Mouse (Mus musculus): ENCODE results near the gene Atoh8. TPM values are rescaled to one million over a fixed set of nuclear protein-coding genes. Genes with fewer than 3 reads are reported as not detected.

The Atoh8 gene
- polyA plus RNA-seq, 1 experiment: 1.9 TPM

DNA sequence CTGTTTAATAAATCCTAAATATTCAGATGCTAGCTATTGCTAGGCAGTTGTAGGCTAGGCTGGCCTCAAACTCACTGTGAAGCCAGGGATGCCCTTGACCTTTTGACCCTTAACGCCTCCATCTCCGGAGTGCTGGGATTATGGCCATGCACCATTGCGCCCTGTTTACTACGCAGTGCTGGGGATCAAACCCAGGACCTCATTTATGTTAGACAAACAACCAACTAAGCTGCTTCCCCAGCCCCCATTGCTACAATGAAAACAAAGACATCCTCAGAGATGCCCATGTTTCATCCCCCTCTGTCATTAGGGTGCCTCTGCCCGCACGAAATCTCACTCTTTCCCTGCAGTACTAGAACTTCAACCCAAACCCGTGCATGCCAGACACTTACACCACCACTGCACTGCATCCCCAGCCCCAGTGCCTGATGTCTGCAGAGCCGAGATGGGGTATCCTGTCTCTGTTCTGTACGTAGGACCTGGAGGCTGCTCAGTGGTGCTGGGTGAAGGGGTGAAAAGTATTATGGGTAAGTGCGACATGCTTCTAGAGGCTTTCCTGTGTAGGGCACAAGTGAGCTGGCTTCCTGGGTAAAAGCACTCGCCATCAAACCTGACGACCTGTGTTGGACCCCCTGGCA is 26.4 kb upstream of the Atoh8 start:
- H3K27ac ChIP-seq (ENCODE audit: control insufficient read depth, insufficient read depth, low read depth, low read length, poor library complexity): no peak overlapping the region
- no peak overlapping the region for H3K4me3 ChIP-seq (replicated peaks; ENCODE audit: control insufficient read depth, low read depth, low read length)
- H3K4me1 ChIP-seq (ENCODE audit: control insufficient read depth, insufficient read depth, low read length): peaks cover 1% of the 10 kb centered on the region; the same call in 1 of the 2 replicates
- WGBS: 83% methylated on average over 12 of the region's 12 CpGs
- TF ChIP-seq POLR2A (IDR thresholded peaks at IDR 0.05; ENCODE audit: borderline replicate concordance, control insufficient read depth, low read depth, low read length) (no peak), CTCF (IDR thresholded peaks at IDR 0.05; ENCODE audit: control insufficient read depth, insufficient read depth, low read length) (no peak)

DNA sequence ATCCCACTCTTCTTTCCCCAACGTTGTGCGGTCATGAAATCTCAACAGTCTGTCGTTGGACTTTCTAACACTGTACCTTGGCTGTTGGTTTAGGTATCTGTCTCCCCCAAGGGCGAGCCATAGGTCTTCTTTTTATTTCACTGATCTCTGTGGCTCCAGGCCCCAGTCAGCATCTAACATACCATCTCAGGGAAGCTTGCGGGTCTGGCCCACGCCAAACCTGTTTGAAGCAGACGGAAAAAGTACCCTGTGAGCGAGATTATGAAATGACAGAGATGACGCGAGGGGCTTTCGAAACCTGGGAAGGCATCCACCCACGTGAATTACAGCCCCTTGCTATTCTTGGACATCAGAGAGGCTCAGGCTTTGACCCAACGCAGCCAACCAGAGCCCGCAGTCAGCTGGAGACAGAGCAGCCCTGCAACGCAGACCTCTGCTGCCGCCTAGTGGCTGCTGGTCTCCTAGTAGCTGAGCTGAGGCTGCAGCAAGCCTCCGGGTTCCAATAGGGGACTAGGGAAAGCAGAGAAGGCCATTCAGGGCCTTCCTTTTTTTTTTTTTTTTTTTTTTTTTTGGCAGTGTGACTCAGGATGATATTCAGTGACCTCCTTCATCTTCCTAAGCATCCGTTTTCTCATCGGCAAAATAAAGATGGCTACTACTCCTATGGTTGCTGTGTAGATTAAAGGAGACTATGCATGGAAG is 25.8 kb upstream of the Atoh8 start:
- H3K4me1 ChIP-seq (ENCODE audit: control insufficient read depth, insufficient read depth, low read length): peaks cover 1% of the 10 kb centered on the region; the same call in 1 of the 2 replicates
- WGBS: 31% methylated on average over 19 of the region's 19 CpGs
- no peak overlapping the region for H3K27ac ChIP-seq (ENCODE audit: control insufficient read depth, insufficient read depth, low read depth, low read length, poor library complexity)
- TF ChIP-seq POLR2A (IDR thresholded peaks at IDR 0.05; ENCODE audit: borderline replicate concordance, control insufficient read depth, low read depth, low read length) (no peak), CTCF (IDR thresholded peaks at IDR 0.05; ENCODE audit: control insufficient read depth, insufficient read depth, low read length) (peak; percentile 97)
- no peak overlapping the region for H3K4me3 ChIP-seq (replicated peaks; ENCODE audit: control insufficient read depth, low read depth, low read length)

DNA sequence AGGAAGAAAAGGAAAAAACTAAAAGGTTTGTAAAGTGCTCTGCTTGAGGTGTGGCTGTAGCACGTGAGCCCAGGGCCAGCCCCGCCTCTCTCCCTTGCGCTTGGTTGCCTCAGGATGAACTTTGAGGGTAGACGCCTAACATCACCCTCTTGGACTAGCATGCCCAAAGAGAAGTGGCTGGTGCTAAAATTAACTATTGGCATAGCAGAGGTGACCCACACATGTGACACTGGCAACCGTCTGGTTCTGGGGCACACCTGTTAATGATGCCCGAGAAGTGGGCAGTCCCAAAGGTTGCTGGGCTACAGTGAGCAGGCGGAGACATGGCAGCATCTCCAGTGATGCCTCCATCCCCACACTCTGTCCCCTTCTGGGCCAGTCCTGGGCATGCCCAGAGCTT is 24.1 kb upstream of the Atoh8 start:
- Histone ChIP-seq H3K27ac (ENCODE audit: control insufficient read depth, insufficient read depth, low read depth, low read length, poor library complexity) (no peak overlapping the region), H3K4me1 (ENCODE audit: control insufficient read depth, insufficient read depth, low read length) (no peaks in the 10 kb centered on the region), H3K4me3 (replicated peaks; ENCODE audit: control insufficient read depth, low read depth, low read length) (no peak overlapping the region)
- 71% methylated on average over 7 of the region's 7 CpGs for WGBS
- TF ChIP-seq CTCF (IDR thresholded peaks at IDR 0.05; ENCODE audit: control insufficient read depth, insufficient read depth, low read length): no peak
- TF ChIP-seq POLR2A (IDR thresholded peaks at IDR 0.05; ENCODE audit: borderline replicate concordance, control insufficient read depth, low read depth, low read length): no peak

DNA sequence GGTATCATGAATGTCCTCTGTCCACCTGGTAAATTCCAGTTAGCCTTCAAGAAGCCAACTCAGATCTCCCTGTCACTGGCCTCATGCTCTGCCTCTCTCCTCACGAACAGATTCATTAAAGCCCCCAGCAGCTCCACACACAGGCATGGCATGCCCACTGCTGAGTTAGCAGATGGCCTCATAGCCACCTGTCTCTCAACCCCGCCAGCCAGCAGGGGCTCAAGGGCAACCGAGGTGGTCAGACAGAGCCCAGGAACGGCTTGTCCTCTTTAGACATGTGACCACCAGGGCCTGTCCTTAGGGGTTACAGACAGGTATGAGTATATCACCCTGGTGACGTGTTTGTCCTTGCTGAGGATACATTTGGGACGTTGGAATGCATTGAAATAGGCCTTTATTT is 19.9 kb upstream of the Atoh8 start:
- no peaks in the 10 kb centered on the region for H3K4me1 ChIP-seq (ENCODE audit: control insufficient read depth, insufficient read depth, low read length)
- WGBS: 77% methylated on average over 6 of the region's 6 CpGs
- TF ChIP-seq CTCF (IDR thresholded peaks at IDR 0.05; ENCODE audit: control insufficient read depth, insufficient read depth, low read length) (no peak), POLR2A (IDR thresholded peaks at IDR 0.05; ENCODE audit: borderline replicate concordance, control insufficient read depth, low read depth, low read length) (no peak)

DNA sequence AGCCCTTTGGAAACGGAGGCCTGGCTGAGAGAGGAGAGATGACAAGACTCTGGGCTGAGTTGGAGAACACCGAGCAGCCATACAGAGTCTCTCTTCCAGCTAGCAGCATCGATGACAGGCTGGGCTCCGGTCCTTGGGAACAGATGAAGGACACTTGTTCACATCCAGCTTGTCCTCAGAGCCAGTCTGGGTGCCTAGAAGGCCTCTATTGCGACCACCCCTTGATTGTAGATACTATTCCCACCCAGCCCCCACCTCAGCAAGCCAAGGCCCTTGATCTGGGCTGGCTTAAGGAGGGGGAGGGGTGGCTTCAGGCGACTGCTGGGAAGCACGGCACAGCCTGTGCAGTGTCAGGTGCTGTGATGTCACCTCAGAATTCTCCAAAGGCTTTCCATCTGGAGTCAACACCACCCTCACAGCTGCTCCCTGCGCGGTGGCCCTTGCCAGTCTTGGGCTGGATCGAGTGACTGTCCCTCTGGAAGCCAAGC is 19.3 kb upstream of the Atoh8 start:
- no peak for TF ChIP-seq POLR2A (IDR thresholded peaks at IDR 0.05; ENCODE audit: borderline replicate concordance, control insufficient read depth, low read depth, low read length)
- no peak for TF ChIP-seq CTCF (IDR thresholded peaks at IDR 0.05; ENCODE audit: control insufficient read depth, insufficient read depth, low read length)
- Histone ChIP-seq H3K4me1 (ENCODE audit: control insufficient read depth, insufficient read depth, low read length) (no peaks in the 10 kb centered on the region), H3K4me3 (replicated peaks; ENCODE audit: control insufficient read depth, low read depth, low read length) (no peak overlapping the region), H3K27ac (ENCODE audit: control insufficient read depth, insufficient read depth, low read depth, low read length, poor library complexity) (no peak overlapping the region)
- 60% methylated on average over 10 of the region's 10 CpGs for WGBS

More for the DNA sequence above, 19.9 kb upstream of the Atoh8 start:
- no peak overlapping the region for H3K27ac ChIP-seq (ENCODE audit: control insufficient read depth, insufficient read depth, low read depth, low read length, poor library complexity)
- no peak overlapping the region for H3K4me3 ChIP-seq (replicated peaks; ENCODE audit: control insufficient read depth, low read depth, low read length)

DNA sequence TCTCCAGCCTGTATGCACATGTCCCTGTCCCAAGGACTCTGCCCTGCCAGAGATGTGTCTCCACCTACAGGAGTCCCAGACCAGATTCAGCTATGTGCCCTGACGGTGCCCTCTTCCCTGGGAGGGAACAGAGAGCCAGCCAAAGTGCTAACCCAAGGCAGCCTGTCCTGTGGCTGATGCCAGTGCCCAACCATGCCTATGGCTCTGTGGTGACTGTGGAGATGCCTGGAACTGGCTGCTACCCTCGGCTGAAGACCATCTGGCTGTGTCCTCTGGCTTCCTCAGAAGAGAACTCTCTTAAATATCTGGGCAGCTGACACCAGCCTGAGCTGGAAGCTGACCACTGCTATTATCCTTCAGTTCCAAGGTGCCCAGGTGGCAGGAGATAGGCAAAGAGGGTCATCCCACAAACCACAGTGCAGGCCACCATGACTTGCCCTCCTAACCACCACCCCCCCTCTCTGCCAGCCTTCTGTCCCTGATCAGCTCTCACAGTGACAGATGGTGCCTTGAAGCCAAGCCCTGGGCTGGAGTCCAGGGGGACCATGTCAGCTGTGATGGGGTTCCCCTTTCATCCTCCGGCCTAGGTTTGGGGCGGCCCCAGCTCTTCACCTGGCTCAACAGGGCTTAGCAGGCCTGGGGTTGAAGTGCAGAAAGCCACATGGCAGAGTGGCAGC is 18.7 kb upstream of the Atoh8 start:
- H3K27ac ChIP-seq (ENCODE audit: control insufficient read depth, insufficient read depth, low read depth, low read length, poor library complexity): no peak overlapping the region
- 9% methylated on average over 4 of the region's 4 CpGs for WGBS
- no peaks in the 10 kb centered on the region for H3K4me1 ChIP-seq (ENCODE audit: control insufficient read depth, insufficient read depth, low read length)
- no peak for TF ChIP-seq POLR2A (IDR thresholded peaks at IDR 0.05; ENCODE audit: borderline replicate concordance, control insufficient read depth, low read depth, low read length)
- TF ChIP-seq CTCF (IDR thresholded peaks at IDR 0.05; ENCODE audit: control insufficient read depth, insufficient read depth, low read length): no peak
- no peak overlapping the region for H3K4me3 ChIP-seq (replicated peaks; ENCODE audit: control insufficient read depth, low read depth, low read length)

DNA sequence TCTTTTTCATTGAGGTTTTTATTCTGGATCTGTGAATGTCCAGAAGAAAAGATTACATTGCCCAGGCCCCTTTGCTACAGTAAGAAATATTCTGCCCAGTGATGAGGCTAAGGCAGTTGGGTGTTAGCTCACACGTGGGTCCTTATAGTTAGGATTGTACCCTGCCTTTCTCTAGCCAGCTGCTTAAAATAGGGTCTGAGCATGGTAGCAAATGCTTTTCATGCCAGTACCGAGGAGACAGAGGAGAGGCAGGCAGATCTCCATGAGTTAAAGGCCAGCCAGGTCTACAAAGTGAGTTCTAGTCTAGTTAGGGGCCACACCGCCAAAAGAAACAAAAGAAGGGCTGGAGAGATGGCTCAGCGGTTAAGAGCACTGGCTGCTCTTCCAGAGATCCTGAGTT is 17.8 kb upstream of the Atoh8 start:
- WGBS: 74% methylated on average over 4 of the region's 4 CpGs
- H3K4me3 ChIP-seq (replicated peaks; ENCODE audit: control insufficient read depth, low read depth, low read length): no peak overlapping the region
- TF ChIP-seq POLR2A (IDR thresholded peaks at IDR 0.05; ENCODE audit: borderline replicate concordance, control insufficient read depth, low read depth, low read length): no peak
- TF ChIP-seq CTCF (IDR thresholded peaks at IDR 0.05; ENCODE audit: control insufficient read depth, insufficient read depth, low read length): no peak
- H3K4me1 ChIP-seq (ENCODE audit: control insufficient read depth, insufficient read depth, low read length): no peaks in the 10 kb centered on the region
- H3K27ac ChIP-seq (ENCODE audit: control insufficient read depth, insufficient read depth, low read depth, low read length, poor library complexity): no peak overlapping the region

DNA sequence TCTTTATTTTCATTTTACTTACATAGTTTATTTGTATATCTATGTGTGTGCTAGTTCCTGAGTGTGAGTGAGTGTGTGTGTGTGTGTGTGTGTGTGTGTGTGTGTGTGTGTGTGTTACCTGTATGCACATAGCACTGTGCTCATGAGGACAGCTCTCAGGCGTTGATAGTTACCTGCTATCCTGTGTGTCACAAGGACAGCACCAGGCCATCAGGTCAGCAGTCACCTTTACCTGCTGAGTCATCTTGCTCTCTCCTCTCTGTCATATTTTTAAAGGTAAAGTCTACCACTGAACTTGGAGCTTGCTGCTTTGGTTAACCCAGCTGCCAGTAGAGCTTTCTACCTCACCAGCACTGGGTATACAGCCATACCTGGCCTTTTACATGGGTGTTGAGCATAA is 17.1 kb upstream of the Atoh8 start:
- WGBS: 72% methylated on average over 1 of the region's 1 CpGs
- no peak for TF ChIP-seq POLR2A (IDR thresholded peaks at IDR 0.05; ENCODE audit: borderline replicate concordance, control insufficient read depth, low read depth, low read length)
- no peak for TF ChIP-seq CTCF (IDR thresholded peaks at IDR 0.05; ENCODE audit: control insufficient read depth, insufficient read depth, low read length)
- no peak overlapping the region for H3K27ac ChIP-seq (ENCODE audit: control insufficient read depth, insufficient read depth, low read depth, low read length, poor library complexity)
- H3K4me1 ChIP-seq (ENCODE audit: control insufficient read depth, insufficient read depth, low read length): no peaks in the 10 kb centered on the region
- H3K4me3 ChIP-seq (replicated peaks; ENCODE audit: control insufficient read depth, low read depth, low read length): no peak overlapping the region

Measured in bone marrow, adult 2 months (tissue).